9 mouse cellular contexts compared by ENCODE assay signal in the genomic region with DNA sequence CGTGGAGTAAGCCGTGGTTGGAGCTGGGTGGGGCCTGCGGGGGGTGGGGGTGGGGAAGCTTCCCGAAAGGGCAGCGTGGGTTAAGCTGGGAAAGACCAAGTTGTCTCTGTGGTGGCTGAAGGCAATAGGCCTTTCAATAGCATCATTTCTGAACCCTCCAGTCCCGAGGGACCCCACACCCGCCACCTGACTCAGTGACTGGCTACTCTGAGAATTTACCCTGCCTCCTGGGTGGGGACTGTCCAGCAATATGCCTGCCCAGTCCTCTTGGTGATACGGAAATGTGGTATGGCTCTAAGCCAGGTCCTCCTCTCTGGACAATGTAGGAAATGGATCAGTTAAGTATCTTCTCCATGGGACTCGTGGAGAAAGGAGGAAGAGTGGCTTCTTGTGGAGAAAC.
DNase-seq lines count a peak whose midpoint lies in the region.
"Had no signal": no experiment of that assay in that cellular context is flagged by ENCODE, and none has a peak within 500 bp of the region (broad histone marks: within the 10 kb centered on the region; RNA-seq: fewer than 3 reads in every experiment).

No protein-coding gene starts in this region.

- peak; percentile 47 to 52 for DNase-seq in cerebellum, postnatal 10 days
- DNase-seq in cerebellum, adult 9-10 months: no peak
- DNase-seq in 416B (ENCODE audit: low read depth): peak; percentile 42
- DNase-seq in kidney, adult 9 months: peak; percentile 55
- peak; percentile 86 for DNase-seq in lung, postnatal 25 days (ENCODE audit: low spot score)
- DNase-seq in c-Kit-positive CD71-positive TER-119-positive erythroid progenitor cells, embryonic 14.5 days (ENCODE audit: low spot score): no peak
- no peak for DNase-seq in spleen, postnatal 10 days (ENCODE audit: low spot score in 2 of 2)
- no peak for DNase-seq in cerebellum, adult 9-11 months
- DNase-seq: right cerebral cortex, postnatal 25 days had no signal

Comparison
In these comparisons a context has a peak if more than half of its experiments do, and no peak if none do; other contexts are left out.
1. DNase-seq: peak in cerebellum, postnatal 10 days (2 of 2), 416B (single experiment), kidney, adult 9 months (single experiment) and lung, postnatal 25 days (single experiment); none in cerebellum, adult 9-10 months (single experiment), c-Kit-positive CD71-positive TER-119-positive erythroid progenitor cells, embryonic 14.5 days (single experiment), spleen, postnatal 10 days (0 of 2) and cerebellum, adult 9-11 months (single experiment).